Mouse (Mus musculus) adrenal gland, adult 2 months (tissue): ENCODE data around the gene Heatr4. TPM values are rescaled to one million over a fixed set of nuclear protein-coding genes. Genes with fewer than 3 reads are reported as not detected.
A peak's percentile ranks its signal among the peaks of the same experiment; 100 is the strongest.

ENCODE experiments used
- DNase-seq: peaks from one replicate; pipeline ENCODE4 v3.0.0; 2021
- polyA plus RNA-seq: library from polyadenylated mRNA; depleted of rRNA; stranded (reverse); fragments of >200 nt; gene quantifications from 2 replicates; pipeline ENCODE4 v1.2.3, GENCODE M21; 2012
- total RNA-seq, 2 experiments: library from RNA; stranded (reverse); gene quantifications; 2 replicates each; pipeline ENCODE4 v1.2.3; 2021

Gene Heatr4
- total and polyA plus RNA-seq, 3 experiments = not detected

DNA sequence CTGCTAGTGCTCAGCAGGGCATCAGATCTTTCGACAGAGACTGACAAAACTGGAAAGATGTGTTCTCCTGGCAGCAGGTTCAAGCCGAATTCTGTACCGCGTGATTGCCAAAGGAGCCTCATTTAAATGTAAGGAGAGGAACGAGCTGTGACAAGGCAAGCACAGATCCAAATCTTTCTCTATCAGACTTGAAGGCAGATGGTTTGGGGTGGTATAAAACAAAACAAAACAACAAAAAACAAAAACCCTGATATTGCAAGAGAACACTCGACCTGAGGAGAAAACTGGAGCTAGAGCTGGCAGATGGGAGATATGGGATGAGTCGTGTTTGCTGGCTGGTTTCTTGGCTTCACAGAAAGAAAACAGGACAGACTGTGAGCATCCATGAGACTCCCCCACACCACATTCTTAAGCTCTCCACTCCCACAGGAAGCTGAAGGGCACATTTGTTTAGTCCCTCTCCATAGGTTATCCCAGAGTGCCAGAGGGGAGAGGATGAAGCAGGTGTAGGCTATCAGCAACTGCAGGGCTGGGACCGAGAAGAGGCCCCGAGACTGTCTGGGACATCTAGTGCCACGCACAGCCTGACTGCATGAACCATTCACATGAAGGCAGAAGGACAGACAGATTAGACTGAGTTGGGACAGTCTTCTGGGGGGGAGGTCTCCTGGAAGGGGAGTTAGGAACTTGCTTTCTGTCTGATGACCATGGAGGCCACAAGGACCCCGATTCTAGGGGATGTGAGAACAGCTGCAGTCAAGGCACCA lies 13.9 kb upstream of the Heatr4 start:
- no peak for DNase-seq

GRCm38 (mm10) chr12:83997221-83997620 lies 12.6 kb upstream of the Heatr4 start:
- no peak for DNase-seq

GRCm38 (mm10) chr12:83989378-83989777 lies 4.7 kb upstream of the Heatr4 start:
- no peak for DNase-seq

DNA sequence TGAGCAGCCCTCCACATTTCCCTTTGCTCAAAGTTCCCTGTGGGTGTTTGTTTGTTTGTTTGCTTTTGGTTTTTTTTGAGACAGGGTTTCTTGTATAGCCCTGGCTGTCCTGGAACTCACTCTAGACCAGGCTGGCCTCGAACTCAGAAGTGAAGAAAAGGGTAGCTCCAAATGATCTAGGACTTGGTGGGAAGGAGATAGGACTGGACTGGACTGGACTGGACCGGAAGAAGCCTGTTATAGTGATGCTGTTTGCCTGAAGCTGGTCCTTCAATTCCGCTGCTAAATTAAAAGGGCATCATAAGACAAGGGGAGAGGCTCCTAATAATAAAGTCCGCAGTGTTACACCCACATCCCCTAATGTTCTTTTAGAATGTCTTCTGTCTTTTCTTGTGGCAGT lies 3.8 kb upstream of the Heatr4 start:
- DNase-seq = no peak

- peak; percentile 86 for DNase-seq
Observed at GRCm38 (mm10) chr12:83987583-83988441, 3.2 kb upstream of the Heatr4 start, which contains the start of gene Acot2. Acot2 (plus strand) TSS chr12:83987861.

DNA sequence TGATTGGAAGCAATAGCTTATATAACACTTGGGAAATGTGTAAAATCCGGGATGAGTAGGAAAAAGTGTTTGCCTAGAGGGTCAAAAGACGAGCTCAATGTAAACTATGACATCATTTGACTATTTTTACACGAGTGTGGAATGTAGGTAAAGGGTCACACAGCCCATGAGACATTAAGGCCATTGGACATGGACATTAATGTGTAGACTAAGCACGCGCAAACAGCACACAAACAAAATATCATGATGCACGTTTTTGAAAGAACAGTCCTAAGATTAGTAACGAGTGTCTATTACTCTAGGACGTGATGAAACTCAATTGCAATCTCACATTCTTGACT lies 2.6 kb upstream of the Heatr4 start:
- no peak for DNase-seq

DNA sequence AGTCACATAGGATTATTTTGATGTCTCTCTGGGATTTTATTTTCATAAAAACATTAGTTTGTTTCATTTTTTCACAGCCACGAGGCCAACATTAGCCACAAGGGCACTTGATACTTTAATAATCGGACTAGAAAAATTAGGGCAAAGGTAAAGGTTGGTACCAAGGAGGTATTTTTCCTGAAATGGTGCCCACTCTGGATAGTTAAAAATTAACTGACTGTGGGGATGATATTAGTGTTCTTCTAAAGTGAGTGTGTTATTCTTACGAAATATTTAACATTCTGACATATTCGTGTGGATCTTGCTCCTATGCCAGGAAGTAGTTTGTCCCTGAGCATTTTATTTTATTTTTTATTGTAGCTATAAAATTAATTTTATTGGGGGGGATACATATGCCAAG lies 3.0 kb downstream of the Heatr4 start:
- DNase-seq = no peak

DNA sequence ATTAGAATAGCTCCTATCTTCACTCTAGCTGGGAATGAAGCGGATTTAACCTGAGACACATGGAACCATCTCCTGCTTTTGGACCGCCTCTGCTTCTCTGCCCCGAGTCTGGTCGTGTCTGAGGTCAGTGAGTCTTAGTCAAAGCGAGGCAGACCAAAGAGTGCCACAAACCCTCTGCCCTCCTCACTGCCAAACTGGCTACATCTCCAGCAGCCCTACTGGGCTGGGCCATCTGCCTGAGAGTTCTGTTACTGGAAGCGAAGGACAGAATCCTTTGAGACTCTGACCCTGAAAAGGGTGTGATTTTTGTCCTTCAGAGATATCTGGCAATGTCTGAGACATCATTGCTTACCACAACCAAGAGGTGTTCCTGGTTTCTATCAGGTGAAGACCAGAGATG lies 5.8 kb downstream of the Heatr4 start:
- no peak for DNase-seq

DNA sequence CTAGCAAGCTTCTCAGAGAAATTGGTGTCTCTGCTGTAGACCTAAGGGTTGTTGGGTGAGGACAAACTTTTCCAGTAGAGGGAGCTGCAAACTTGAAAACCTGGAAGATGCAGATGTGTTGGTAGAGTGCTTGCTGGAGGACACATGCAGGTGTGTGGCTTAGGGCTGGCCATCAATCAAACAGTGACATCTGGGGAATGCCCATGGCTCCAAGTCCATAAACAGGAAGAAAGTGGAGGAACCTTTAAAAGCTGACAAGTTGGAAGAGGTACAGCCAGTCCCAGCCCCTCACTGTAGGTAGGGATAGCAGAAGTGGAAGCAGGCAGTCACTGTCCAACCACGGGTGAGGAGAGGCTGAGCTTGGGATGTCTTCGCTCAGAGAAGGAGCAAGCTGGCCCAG lies 12.5 kb downstream of the Heatr4 start:
- DNase-seq = peak; percentile 53

GRCm38 (mm10) chr12:83965235-83965634 lies 19.4 kb downstream of the Heatr4 start:
- DNase-seq = no peak

GRCm38 (mm10) chr12:83958278-83958677 lies 26.4 kb downstream of the Heatr4 start:
- DNase-seq = no peak

- DNase-seq = no peak
Observed at GRCm38 (mm10) chr12:83951711-83952575, 32.7 kb downstream of the Heatr4 start.

- DNase-seq = peak; percentile 64
Observed at GRCm38 (mm10) chr12:83950840-83951701, 33.6 kb downstream of the Heatr4 start.

- DNase-seq = peak; percentile 94
Observed at GRCm38 (mm10) chr12:83950493-83950839, 34.2 kb downstream of the Heatr4 start, which contains the start of gene Riox1. Riox1 (plus strand) TSS chr12:83950608.

- DNase-seq = no peak
Observed at GRCm38 (mm10) chr12:83949776-83950492, 34.7 kb downstream of the Heatr4 start.

DNA sequence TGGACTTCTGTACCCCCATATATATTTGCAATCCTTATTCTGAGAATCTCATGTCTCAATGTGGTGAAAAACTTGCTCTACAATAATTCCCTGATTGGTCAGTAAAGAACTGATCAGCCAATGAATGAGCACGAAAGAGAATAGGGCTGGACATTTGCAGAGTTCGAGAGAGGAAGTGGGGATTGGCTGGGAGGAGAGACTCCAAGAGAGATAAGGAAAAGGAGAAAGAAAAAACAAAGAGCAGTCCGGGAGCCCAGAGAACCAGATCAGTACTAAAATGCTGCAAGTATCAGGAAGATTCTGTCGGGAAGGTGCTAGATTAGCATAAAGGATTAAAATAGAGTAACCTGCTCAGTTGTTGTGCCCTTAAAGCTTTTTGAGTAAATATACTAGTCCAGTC lies 35.6 kb downstream of the Heatr4 start:
- no peak for DNase-seq

GRCm38 (mm10) chr12:83947260-83947811 lies 37.3 kb downstream of the Heatr4 start:
- peak; percentile 22 for DNase-seq

DNA sequence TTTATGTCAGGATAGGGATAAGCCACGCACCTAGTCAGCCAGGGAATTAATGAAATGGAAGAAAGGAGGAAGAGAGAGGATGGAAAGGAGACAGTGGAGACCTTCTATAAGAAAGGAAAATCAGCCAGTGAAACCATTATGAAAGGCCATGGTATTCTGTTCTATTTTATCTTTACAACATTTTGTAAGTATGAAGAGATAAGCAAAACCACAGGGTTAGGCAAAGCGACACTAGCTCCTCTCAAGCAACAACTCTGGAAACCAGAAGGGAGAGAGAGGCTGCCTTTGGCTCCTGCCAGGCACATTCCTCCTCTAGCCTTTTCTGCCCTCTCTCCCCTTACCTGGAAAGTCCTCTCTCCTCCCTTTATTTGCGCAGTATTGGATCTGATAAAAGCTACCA lies 42.7 kb downstream of the Heatr4 start:
- no peak for DNase-seq

DNA sequence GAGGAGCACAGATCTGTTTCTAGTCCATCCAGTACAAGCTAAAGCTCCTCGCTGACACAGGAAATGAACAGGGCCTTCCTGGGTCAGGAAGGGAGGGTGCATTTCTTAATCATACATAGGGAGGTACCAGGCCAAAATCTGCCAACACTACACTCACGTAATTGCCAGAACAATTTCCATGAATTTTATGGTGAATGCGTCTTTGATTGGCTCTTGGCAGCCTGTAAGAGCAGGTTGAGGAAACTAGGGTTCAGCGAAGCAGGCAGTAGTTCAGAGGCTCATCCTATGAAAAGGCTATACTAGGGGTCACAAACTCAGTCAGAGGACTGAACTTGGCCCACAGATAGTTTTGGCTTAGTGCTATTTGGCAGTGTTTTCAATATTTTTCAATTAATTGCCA lies 44.6 kb downstream of the Heatr4 start:
- DNase-seq = no peak

GRCm38 (mm10) chr12:83939332-83939731 lies 45.3 kb downstream of the Heatr4 start:
- no peak for DNase-seq
